Mouse (Mus musculus) heart, adult 2 months (tissue): ENCODE measurements around the gene Stab1. TPM values are rescaled to one million over a fixed set of nuclear protein-coding genes. Genes with fewer than 3 reads are reported as not detected.

Source experiments
- DNase-seq, 2 experiments: peaks; one replicate each; pipeline ENCODE4 v3.0.0; 2021
- H3K27ac ChIP-seq: fragments of 200-600 bp; 2 replicates; pipeline ENCODE4 v1.8.1; 2022
- H3K27me3 ChIP-seq: fragments of 200-500 bp; 2 replicates; pipeline ENCODE4 v1.6.1; 2012; ENCODE audit warnings: mild to moderate bottlenecking, low read length, inconsistent platforms, mixed read lengths; ENCODE audit not compliant: control insufficient read depth, insufficient read depth
- H3K36me3 ChIP-seq: fragments of 200-500 bp; 2 replicates; pipeline ENCODE4 v1.6.1; 2012; ENCODE audit warnings: low read length, inconsistent platforms; ENCODE audit not compliant: control insufficient read depth, insufficient read depth
- H3K4me1 ChIP-seq: fragments of 200-500 bp; 2 replicates; pipeline ENCODE4 v1.6.1; 2011; ENCODE audit warnings: low read length; ENCODE audit not compliant: control insufficient read depth, insufficient read depth
- H3K4me3 ChIP-seq: fragments of 200-600 bp; 2 replicates; pipeline ENCODE4 v1.8.1; 2022
- H3K79me2 ChIP-seq: fragments of 200-500 bp; replicated peaks from 2 replicates; pipeline ENCODE4 v1.6.1; 2012; ENCODE audit warnings: mild to moderate bottlenecking, inconsistent platforms, low read length, moderate library complexity, mixed read lengths; ENCODE audit not compliant: control insufficient read depth, insufficient read depth
- H3K9ac ChIP-seq: fragments of 200-500 bp; 2 replicates; pipeline ENCODE4 v1.6.1; 2012; ENCODE audit warnings: low read depth, mild to moderate bottlenecking, control low read depth, inconsistent platforms, low read length, mixed read lengths
- CTCF ChIP-seq: fragments of 200-600 bp; IDR thresholded peaks from 2 replicates; pipeline ENCODE4 v1.8.1; 2022; ENCODE audit warnings: antibody characterized with exemption, mild to moderate bottlenecking, moderate library complexity
- EP300 ChIP-seq: fragments of 200-500 bp; IDR thresholded peaks from 2 replicates; pipeline ENCODE4 v1.6.1; 2011; ENCODE audit warnings: low read depth, low read length, control low read depth; ENCODE audit not compliant: insufficient read depth
- POLR2A ChIP-seq: fragments of 200-500 bp; IDR thresholded peaks from 2 replicates; pipeline ENCODE4 v1.6.1; 2011; ENCODE audit warnings: mild to moderate bottlenecking, low read depth, low read length, control low read depth; ENCODE audit not compliant: insufficient read depth
- WGBS: fragments of 180-500 bp; shearing (Covaris S2); methylation state at CpG from one replicate; pipeline ENCODE4 v1.1.7; 2018; 5-methylcytosine and 5-hydroxymethylcytosine counted together
- intact Hi-C: fragments of 180-260 bp; cut with DNase I; formaldehyde crosslinking; loops from one replicate; pipeline ENCODE4 v1.15.1; 2025
- polyA plus RNA-seq: library from polyadenylated mRNA; depleted of rRNA; stranded (reverse); fragments of >200 nt; gene quantifications from 2 replicates; pipeline ENCODE4 v1.2.3, GENCODE M21; 2012
- total RNA-seq, 2 experiments: library from RNA; stranded (reverse); gene quantifications; 2 replicates each; pipeline ENCODE4 v1.2.3; 2021

The Stab1 gene
- total and polyA plus RNA-seq, 3 experiments, result 64.2 to 77.0 (median 65.0) TPM

GRCm38 (mm10) chr14:31128101-31128825, 40.2 kb downstream of the Stab1 start:
- H3K27ac ChIP-seq, result peak overlapping the region; percentile 90
- no peaks in the 10 kb centered on the region for H3K79me2 ChIP-seq
- WGBS, result 1% methylated on average over 23 of the region's 23 CpGs
- H3K27me3 ChIP-seq, result no peaks in the 10 kb centered on the region
- peaks cover 2% of the 10 kb centered on the region; the same call in 1 of the 2 replicates for H3K36me3 ChIP-seq
- H3K4me3 ChIP-seq, result peak overlapping the region; percentile 82
- TF ChIP-seq POLR2A, result no peak; the same call in 1 of the 2 replicates
- peak; percentile 28; the same call in 1 of the 2 replicates for TF ChIP-seq EP300
- TF ChIP-seq CTCF, result no peak
- DNase-seq, result peak; percentile 70 to 78
- H3K4me1 ChIP-seq, result peaks cover 7% of the 10 kb centered on the region
- intact Hi-C loops, result loop anchor here (2.0 kb wide), 1 partner anchor 67 kb away; no protein-coding TSS in a partner anchor
- H3K9ac ChIP-seq, result peak overlapping the region; percentile 74

GRCm38 (mm10) chr14:31126826-31127225, 41.6 kb downstream of the Stab1 start:
- no peak for TF ChIP-seq CTCF
- no peak for TF ChIP-seq POLR2A
- TF ChIP-seq EP300, result no peak
- no peak for DNase-seq
- Histone ChIP-seq H3K9ac (no peak overlapping the region), H3K4me3 (no peak overlapping the region; the same call in 1 of the 2 replicates), H3K27me3 (no peaks in the 10 kb centered on the region), H3K79me2 (no peaks in the 10 kb centered on the region), H3K36me3 (peaks cover 2% of the 10 kb centered on the region; the same call in 1 of the 2 replicates), H3K4me1 (peaks cover 6% of the 10 kb centered on the region), H3K27ac (no peak overlapping the region; the same call in 1 of the 2 replicates)
- WGBS, result 82% methylated on average over 8 of the region's 8 CpGs
- intact Hi-C loops, result no loop called here

GRCm38 (mm10) chr14:31125106-31126075, 43.0 kb downstream of the Stab1 start:
- Histone ChIP-seq H3K9ac (no peak overlapping the region), H3K4me1 (peaks cover 6% of the 10 kb centered on the region), H3K27ac (no peak overlapping the region), H3K27me3 (no peaks in the 10 kb centered on the region), H3K36me3 (peaks cover 2% of the 10 kb centered on the region; the same call in 1 of the 2 replicates), H3K79me2 (no peaks in the 10 kb centered on the region), H3K4me3 (no peak overlapping the region)
- DNase-seq, result no peak
- intact Hi-C loops, result no loop called here
- 51% methylated on average over 9 of the region's 9 CpGs for WGBS
- no peak for TF ChIP-seq CTCF

GRCm38 (mm10) chr14:31115522-31115921, 52.9 kb downstream of the Stab1 start:
- Histone ChIP-seq H3K79me2 (no peaks in the 10 kb centered on the region; the same call in 1 of the 2 replicates), H3K27me3 (no peaks in the 10 kb centered on the region), H3K27ac (no peak overlapping the region), H3K9ac (no peak overlapping the region), H3K36me3 (peaks cover 18% of the 10 kb centered on the region), H3K4me1 (no peaks in the 10 kb centered on the region), H3K4me3 (no peak overlapping the region)
- intact Hi-C loops, result no loop called here
- no peak for DNase-seq
- TF ChIP-seq POLR2A (no peak), CTCF (no peak), EP300 (no peak)
- WGBS, result 51% methylated on average over 2 of the region's 2 CpGs

GRCm38 (mm10) chr14:31114011-31114410, 54.4 kb downstream of the Stab1 start:
- DNase-seq, result no peak
- Histone ChIP-seq H3K9ac (no peak overlapping the region), H3K4me3 (no peak overlapping the region), H3K79me2 (no peaks in the 10 kb centered on the region; the same call in 1 of the 2 replicates), H3K36me3 (peaks cover 20% of the 10 kb centered on the region), H3K4me1 (no peaks in the 10 kb centered on the region), H3K27me3 (no peaks in the 10 kb centered on the region), H3K27ac (no peak overlapping the region)
- intact Hi-C loops, result no loop called here
- TF ChIP-seq POLR2A (no peak), EP300 (no peak), CTCF (no peak)
- WGBS, result 68% methylated on average over 3 of the region's 3 CpGs

- 71% methylated on average over 5 of the region's 5 CpGs for WGBS
- intact Hi-C loops, result no loop called here
- no peak for DNase-seq
- Histone ChIP-seq H3K27me3 (no peaks in the 10 kb centered on the region), H3K4me3 (no peak overlapping the region), H3K4me1 (no peaks in the 10 kb centered on the region), H3K79me2 (no peaks in the 10 kb centered on the region; the same call in 1 of the 2 replicates), H3K9ac (no peak overlapping the region), H3K27ac (no peak overlapping the region), H3K36me3 (peaks cover 20% of the 10 kb centered on the region)
- TF ChIP-seq POLR2A (no peak), EP300 (no peak), CTCF (no peak)
Observed at GRCm38 (mm10) chr14:31112187-31112586, 56.3 kb downstream of the Stab1 start.
